Mouse (Mus musculus) testis, postnatal 10 days (tissue): ENCODE results near the gene Rfng.
"Not testable (repeated sequence)": the region's sequence is repeated elsewhere in the genome, so short reads cannot be mapped to it uniquely, and the experiment has no call there.

Experiments
- DNase-seq: peaks from one replicate; pipeline ENCODE4 v3.0.0; 2021; ENCODE audit warnings: low spot score

Gene Rfng

DNA sequence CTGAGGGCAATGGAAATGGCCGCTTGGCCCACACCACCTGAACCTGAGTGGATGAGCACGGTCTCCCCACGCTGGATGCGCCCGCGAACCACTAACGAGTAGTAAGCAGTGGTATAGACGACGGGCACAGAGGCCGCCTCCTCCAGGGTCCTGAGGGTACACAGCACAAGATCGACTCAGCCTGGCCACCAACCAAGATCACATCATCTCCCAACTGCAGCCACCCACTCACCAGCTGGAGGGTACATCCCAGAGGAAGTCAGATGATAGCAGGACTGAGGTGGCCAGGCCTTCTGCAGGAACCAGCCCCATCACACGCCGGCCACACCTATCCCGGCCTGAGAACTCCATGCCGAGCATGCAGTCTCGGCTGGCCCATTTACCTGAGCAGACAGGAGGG lies 28.1 kb upstream of the Rfng start:
- DNase-seq: no peak

- no peak for DNase-seq
Observed at GRCm38 (mm10) chr11:120808010-120808409, 24.0 kb upstream of the Rfng start.

DNA sequence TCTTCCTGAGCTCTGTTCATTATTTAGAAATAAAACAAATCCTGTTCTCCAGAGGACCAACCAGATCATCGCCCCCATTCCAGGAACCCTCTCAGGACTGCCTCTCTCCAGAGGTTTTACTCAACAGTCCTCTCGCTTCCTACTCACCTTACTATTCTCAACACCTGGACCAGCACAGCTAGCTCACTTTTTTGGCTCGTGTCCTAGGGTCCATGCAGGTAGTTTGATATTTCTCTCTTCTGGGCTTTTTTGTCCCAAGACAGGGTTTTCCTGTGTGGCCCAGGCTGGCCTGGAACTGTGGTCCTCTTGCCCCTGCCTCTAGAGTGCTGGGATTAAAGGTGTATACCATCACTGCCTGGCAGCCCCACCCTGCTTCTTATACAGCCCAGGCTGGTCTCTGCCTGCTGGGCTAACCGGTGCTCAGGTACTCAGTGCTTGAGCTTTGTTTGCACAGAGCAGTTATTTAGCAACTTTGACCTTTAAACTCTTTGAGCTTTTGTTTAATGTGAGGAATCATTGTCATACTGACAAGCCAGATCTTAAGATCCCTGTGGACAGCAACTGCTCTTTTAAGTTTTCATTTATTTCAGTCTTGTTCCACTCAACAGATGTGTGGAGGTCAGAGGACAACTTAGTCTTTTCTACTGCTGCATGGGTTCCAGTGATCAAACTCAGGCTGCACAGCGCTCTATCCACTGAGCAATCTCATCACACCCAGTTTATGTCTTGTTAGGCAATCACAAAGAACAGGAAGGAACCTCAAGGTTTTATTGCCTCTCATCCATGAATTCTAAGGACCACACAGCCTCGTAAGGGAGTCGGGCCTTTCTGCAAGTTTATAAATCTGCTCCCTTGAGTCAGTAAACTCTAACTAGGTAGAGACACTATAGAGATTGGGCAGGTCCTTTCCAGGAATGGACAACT lies 21.6 kb upstream of the Rfng start:
- no peak for DNase-seq

DNA sequence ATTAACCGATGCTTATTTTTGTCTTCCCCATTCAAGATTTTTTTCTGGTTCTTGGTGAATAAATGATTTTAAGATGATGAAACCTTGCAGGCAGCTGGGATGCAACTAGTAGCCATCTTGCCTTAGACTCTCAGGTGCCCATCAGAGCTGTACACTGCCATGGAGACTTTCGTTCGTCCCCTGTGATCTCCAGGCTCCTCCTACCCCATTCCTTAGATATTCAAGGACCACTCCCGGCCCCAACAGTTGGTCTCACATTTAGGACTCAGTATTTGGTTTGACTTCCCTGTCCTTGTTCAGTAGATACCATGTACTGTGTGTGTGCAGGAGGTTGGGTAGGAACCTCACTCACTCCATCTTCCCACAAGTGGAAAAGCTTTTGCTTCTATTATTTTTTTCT lies 20.8 kb upstream of the Rfng start:
- no peak for DNase-seq

DNA sequence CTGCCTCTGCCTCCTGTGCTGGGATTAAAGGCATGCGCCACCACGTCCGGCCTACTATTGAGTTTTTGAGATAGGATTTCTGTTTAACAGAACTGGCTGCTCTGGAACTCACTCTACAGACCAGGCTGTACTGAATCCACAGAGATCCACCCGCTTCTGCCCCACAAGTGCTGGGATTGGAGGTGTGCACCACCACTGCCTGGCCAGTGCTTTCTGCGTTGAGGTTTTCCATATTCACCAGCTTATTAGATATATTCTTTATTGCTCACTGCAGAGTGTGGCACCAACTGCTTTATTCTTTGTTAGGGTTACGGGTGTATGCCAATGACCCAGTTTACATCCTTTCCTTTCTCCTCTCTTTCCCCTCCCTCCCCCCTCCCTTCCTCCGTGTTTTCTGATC lies 20.3 kb upstream of the Rfng start:
- DNase-seq: no peak

GRCm38 (mm10) chr11:120800061-120800904 lies 16.3 kb upstream of the Rfng start:
- DNase-seq: peak; percentile 95

- no peak for DNase-seq
Observed at GRCm38 (mm10) chr11:120799316-120799890, 15.4 kb upstream of the Rfng start.

GRCm38 (mm10) chr11:120798244-120798643 lies 14.2 kb upstream of the Rfng start:
- DNase-seq: no peak

DNA sequence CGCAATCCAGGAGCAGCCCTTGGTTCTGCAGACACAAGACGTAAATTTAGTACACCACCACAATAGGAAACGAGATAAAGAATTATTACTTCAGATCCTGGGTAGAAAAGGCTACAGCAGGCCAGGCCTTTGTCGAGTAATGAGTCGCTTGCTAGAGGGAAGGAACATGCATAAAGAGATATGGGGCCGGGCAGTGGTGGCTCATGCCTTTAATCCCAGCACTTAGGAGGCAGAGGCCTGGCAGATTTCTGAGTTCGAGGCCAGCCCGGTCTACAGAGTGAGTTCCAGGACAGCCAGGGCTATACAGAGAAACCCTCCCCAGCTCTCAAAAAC lies 12.6 kb upstream of the Rfng start:
- DNase-seq: no peak

DNA sequence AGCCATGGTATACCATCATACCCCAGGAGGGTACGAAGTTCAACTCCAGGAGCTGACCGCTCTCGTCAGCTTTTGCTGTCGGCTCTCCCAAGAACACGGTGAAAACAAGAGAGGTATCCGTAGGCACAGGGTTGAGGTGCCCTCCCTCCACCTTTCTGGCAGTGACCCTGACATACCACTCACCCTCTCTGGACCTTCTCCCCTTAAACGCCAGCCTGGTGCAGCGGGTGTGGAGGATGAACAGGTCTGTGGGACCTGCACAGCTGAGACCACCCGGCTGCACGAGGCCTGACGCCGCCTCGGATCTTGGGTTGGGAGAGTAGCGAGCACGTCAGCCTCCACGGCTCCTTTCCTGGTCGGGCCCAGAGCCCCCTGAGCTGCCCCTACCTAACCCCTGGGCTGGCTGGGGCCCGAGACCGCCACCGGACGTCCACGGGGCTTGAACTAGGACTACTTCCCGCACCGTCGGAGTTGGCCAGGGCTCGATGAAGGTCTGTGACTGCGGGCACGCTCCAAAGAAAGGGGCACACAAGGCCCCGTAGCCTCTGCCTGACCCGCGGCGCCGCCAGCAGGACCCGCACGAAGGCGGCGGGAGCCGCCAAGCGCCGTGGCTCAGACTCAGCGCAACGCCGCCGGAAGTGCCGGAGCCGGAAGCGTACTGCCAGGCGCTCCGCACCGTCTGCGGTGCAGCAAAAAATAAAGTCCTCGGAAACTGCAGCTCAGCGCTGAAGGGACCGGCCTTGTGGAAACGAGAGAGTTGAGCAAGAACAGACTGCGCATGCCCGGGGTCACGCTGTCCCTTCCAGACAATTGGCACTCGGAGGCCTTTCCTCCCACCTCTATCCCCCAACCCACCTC lies 12.0 kb upstream of the Rfng start, which contains the start of gene Dus1l:
Dus1l (minus strand) TSS at position 648 of the 858 bp plus-strand sequence.
- peak; percentile 97 for DNase-seq

DNA sequence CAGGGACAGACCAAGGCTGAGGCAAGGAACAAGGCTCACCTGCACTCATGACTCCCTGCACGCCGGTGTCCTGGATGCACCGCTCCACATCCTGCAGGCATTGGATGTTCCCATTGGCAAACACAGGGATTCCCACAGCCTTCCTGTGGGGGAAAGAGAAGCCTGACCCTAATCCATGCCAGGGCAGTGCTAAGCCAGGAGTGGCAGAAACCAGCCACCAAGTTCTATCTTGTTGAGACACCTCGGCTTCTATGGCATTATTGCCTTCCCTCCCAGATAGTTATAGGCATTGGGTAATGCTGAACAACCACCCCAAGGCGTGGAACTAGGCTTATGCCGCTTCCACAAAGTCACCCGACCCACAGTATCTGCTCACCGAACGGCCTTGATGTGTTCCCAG lies 8.6 kb upstream of the Rfng start:
- no peak for DNase-seq

DNA sequence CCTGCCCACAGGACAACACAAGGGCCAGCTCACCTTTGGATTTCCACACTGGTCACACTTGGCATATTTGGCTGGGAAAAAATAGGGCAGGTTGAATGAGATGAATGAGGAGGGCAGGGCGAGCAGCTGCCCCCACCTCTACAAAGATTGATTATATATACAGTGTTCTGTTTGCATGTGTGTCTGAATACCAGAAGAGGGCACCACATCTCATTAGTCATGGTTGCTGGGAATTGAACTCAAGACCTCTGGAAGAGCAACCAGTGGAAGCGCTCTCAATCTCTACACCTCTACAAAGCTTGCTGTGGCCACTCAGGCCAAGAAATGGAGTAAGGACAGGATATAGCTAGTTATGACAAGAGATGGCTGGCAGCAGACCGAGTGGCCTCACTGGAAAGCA lies 5.8 kb upstream of the Rfng start:
- no peak for DNase-seq

- no peak for DNase-seq
Observed at GRCm38 (mm10) chr11:120789355-120789754, 5.3 kb upstream of the Rfng start.

DNA sequence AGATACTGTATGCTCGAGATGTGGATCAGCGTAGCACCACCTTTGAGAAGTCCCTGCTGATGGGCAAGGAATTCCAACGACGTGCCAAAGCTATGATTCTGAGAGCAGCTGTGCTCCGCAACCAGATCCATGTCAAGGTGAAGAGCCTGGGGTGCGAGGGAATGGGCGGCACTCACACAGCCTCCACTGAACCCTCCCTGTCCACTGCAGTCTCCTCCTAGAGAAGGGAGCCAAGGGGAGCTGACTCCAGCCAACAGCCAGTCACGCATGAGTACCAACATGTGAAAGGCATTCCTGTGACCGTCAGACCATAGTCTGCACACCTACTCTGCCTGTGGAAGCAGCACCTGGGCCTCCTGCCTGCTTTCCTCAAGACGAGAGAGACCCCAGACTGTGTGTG lies 4.5 kb upstream of the Rfng start:
- DNase-seq: not testable (repeated sequence)

DNA sequence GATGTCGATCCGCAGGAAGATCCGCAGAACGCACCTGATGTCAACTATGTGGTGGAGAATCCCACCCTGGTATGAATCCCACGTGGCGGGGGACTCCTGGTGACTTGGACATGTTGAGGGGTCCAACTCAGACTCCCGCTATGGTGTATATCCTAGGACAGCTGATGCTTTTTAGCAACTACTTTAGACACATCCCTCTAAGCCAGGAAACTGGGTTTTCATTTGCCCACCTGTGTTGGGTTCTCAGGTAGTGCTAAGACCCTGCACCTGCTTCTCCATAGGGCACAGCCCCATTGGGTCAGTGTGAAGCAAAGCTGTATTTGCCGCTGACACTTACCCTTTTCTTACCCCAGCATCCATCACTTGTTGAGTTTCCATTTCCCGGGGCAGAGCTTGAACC lies 1.1 kb upstream of the Rfng start:
- DNase-seq: no peak

- DNase-seq: no peak
Observed at GRCm38 (mm10) chr11:120783426-120784063, 462 bp downstream of the Rfng start.

DNA sequence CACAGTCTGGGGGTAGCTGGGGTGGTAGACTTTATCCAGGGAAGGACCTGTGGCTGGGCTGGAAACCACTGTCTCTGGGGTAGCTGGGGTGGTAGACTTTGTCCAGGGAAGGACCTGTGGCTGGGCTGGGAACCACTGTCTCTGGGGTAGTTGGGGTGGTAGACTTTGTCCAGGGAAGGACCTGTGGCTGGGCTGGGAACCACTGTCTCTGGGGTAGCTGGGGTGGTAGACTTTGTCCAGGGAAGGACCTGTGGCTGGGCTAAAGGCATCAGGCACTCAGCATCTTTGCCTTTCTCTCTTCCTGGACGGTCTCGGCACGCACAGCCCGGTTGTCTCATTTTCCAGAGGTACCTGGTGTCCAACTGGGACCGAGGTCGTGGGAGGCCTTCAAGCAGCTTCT lies 2.6 kb downstream of the Rfng start:
- DNase-seq: not testable (repeated sequence)

- DNase-seq: no peak
Observed at GRCm38 (mm10) chr11:120779876-120780275, 4.1 kb downstream of the Rfng start.

GRCm38 (mm10) chr11:120777123-120777522 lies 6.9 kb downstream of the Rfng start:
- no peak for DNase-seq

DNA sequence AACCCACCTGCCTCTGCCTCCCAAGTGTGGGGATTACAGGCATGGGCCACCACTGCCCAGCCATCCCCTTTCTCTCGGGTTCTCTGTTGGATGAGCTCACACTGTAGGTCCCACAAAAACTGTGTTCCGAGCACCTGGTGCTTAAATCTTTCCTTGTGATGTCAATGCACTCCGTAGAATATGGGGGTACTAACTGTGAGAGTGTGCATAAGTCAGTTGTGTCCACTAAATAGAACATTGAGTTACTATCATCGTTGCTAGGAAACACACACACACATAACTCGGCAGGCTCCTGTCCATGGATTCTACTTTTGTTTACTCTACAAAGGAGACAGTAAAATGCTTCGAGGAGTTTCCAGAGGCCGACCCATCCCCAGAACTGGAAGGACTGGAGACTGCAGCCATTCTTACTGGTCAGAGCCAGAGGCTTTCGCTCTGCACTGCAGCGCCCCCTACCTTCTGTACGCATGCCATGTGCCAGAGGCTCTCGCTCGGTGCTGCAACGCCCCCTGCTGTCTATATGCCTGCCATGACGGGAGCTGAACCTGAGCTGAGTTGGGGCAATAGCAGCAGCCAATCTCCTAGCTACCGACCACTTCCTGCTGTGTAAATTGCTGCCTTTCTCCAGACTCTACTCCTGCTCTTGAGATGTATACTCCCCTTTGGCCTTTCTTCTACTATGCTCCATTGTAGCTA lies 8.1 kb downstream of the Rfng start:
- peak; percentile 98 for DNase-seq
